Mouse (Mus musculus) 3T3-L1 (cell line): ENCODE measurements at regions not wholly inside any gene's neighbourhood (a gene's known extent, or its start where the extent isn't known, plus 50 kb on each side); places are given as distances from the start of the nearest gene placed in this dataset.
"Not testable (repeated sequence)": the region's sequence is repeated elsewhere in the genome, so short reads cannot be mapped to it uniquely, and the experiment has no call there.

Experiments
- DNase-seq: peaks from one replicate; pipeline ENCODE4 v3.0.0-alpha.2; 2015; ENCODE audit warnings: low read depth, low spot score

GRCm38 (mm10) chr13:5920422-5920821 lies 59.1 kb downstream of the Klf6 start:
- DNase-seq: no peak

- no peak for DNase-seq
These were observed 70.2 kb downstream of the Klf6 start for GRCm38 (mm10) chr13:5931433-5931832.

GRCm38 (mm10) chr13:5937436-5937835 lies 76.2 kb downstream of the Klf6 start:
- peak; percentile 57 for DNase-seq

- DNase-seq: no peak
These were observed 76.7 kb downstream of the Klf6 start for GRCm38 (mm10) chr13:5937970-5938369.

- DNase-seq: no peak
These were observed 78.1 kb downstream of the Klf6 start for GRCm38 (mm10) chr13:5939368-5939767.

GRCm38 (mm10) chr13:5952863-5953262 lies 91.6 kb downstream of the Klf6 start:
- DNase-seq: no peak

- DNase-seq: not testable (repeated sequence)
These were observed 93.8 kb downstream of the Klf6 start for GRCm38 (mm10) chr13:5955121-5955520.

GRCm38 (mm10) chr13:5956145-5956544 lies 94.9 kb downstream of the Klf6 start:
- no peak for DNase-seq

GRCm38 (mm10) chr13:5962947-5963346 lies 101.7 kb downstream of the Klf6 start:
- DNase-seq: no peak

GRCm38 (mm10) chr13:5964626-5965025 lies 103.3 kb downstream of the Klf6 start:
- no peak for DNase-seq

- peak; percentile 32 for DNase-seq
These were observed 117.3 kb downstream of the Klf6 start for GRCm38 (mm10) chr13:5978615-5979014.

- no peak for DNase-seq
These were observed 126.2 kb downstream of the Klf6 start for GRCm38 (mm10) chr13:5987491-5987890.

GRCm38 (mm10) chr13:5988407-5988806 lies 127.1 kb downstream of the Klf6 start:
- DNase-seq: no peak

GRCm38 (mm10) chr13:6000559-6001217 lies 139.4 kb downstream of the Klf6 start:
- DNase-seq: no peak

- DNase-seq: no peak
These were observed 139.9 kb downstream of the Klf6 start for GRCm38 (mm10) chr13:6001218-6001564.

GRCm38 (mm10) chr13:6005901-6006300 lies 144.6 kb downstream of the Klf6 start:
- DNase-seq: no peak

- DNase-seq: peak; percentile 36
These were observed 148.4 kb downstream of the Klf6 start for GRCm38 (mm10) chr13:6009671-6010070.

- DNase-seq: peak; percentile 61
These were observed 165.9 kb downstream of the Klf6 start for GRCm38 (mm10) chr13:6027207-6027606.

GRCm38 (mm10) chr13:6028878-6029277 lies 167.6 kb downstream of the Klf6 start:
- DNase-seq: no peak

GRCm38 (mm10) chr13:6029461-6029860 lies 168.2 kb downstream of the Klf6 start:
- DNase-seq: peak; percentile 91

- peak; percentile 95 for DNase-seq
These were observed 168.8 kb downstream of the Klf6 start for GRCm38 (mm10) chr13:6030128-6030527.

GRCm38 (mm10) chr13:6040132-6040531 lies 178.8 kb downstream of the Klf6 start:
- DNase-seq: no peak

- no peak for DNase-seq
These were observed 179.4 kb downstream of the Klf6 start for GRCm38 (mm10) chr13:6040663-6041062.

- DNase-seq: no peak
These were observed 181.2 kb downstream of the Klf6 start for GRCm38 (mm10) chr13:6042495-6042894.
